Mouse (Mus musculus): ENCODE results near the gene Farp1. TPM values are rescaled to one million over a fixed set of nuclear protein-coding genes. Genes with fewer than 3 reads are reported as not detected.
A peak's percentile ranks its signal among the peaks of the same experiment; 100 is the strongest.

The Farp1 gene
- polyA plus RNA-seq, 1 experiment from 2014 or later = 32.5 TPM

DNA sequence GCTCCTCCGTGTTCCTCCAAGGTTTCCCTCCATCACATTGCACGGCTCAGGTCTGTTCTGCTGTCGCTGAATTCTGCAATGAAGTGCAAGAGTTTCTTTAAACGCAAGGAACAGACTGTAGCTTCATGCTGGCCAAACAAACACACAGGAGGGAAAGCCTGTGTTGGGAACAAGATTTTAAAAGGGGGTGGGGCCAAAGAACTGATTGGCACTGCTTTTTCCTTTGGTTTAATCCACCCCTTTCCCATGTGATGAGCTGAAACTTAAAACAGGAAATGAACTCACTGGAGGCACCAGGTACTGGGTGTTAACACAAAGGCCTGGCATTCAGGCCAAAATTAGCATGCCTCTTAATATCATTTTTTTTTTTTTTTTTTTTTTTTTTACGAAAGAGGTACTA, 213.3 kb downstream of the Farp1 start:
- Histone ChIP-seq H3K4me1 (peaks cover 40% of the 10 kb centered on the region), H3K27me3 (no peaks in the 10 kb centered on the region), H3K27ac (replicated peaks) (peak overlapping the region; percentile 89), H3K9ac (no peak overlapping the region), H3K4me3 (replicated peaks) (no peak overlapping the region), H3K4me2 (replicated peaks) (no peak overlapping the region), H3K9me3 (replicated peaks) (no peaks in the 10 kb centered on the region), H3K36me3 (peaks cover 25% of the 10 kb centered on the region)
- ATAC-seq (ENCODE audit: insufficient number of reproducible peaks, low FRiP score, low TSS enrichment, low read depth) = no peak
- whole genome bisulfite sequencing = 48% methylated on average over 5 of the region's 5 CpGs

DNA sequence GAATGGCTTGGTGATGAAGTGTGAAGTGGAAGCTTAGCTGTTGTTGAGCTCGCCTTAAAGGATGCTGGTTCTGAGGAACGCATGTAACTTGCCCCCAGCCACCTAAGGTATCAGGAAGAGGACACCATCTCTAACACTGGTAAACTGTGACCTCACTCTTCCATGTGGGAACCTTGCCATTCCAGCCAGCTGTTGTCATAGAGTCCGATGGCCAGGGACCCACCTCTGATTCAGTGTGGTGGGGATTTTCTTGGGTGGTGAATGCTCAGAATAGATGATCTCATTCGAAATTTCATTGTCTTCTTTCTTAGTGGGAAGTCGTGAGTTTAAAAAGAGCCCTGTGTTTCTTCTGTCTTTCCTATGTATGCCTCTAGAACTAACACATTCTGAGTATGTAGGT, 216.1 kb downstream of the Farp1 start:
- Histone ChIP-seq H3K27me3 (no peaks in the 10 kb centered on the region), H3K36me3 (peaks cover 18% of the 10 kb centered on the region; the same call in 1 of the 2 replicates)
- ATAC-seq (ENCODE audit: insufficient number of reproducible peaks, low FRiP score, low TSS enrichment, low read depth) = no peak

DNA sequence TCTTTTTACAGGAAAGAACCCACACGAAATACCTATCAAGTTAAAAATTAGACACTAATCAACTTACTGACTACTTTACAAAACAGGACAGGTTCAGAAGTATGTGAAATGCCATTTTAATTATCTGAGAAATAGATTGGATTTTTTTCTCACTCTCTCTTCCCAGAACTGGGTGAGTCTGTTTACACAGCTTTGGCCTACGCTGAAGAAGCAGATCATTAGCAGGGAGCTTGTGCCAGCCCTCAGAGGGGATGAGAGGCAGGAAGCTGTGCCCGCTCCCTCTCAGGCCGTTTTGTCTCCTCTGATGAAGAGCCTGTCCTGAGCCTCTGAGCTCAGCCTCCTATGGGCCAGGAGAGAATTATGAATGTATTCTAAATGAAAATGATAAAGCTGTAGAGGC, 216.7 kb downstream of the Farp1 start:
- no peak for ATAC-seq (ENCODE audit: insufficient number of reproducible peaks, low FRiP score, low TSS enrichment, low read depth)
- Histone ChIP-seq H3K9ac (no peak overlapping the region), H3K27me3 (no peaks in the 10 kb centered on the region), H3K4me3 (replicated peaks) (no peak overlapping the region), H3K4me2 (replicated peaks) (no peak overlapping the region), H3K36me3 (peaks cover 23% of the 10 kb centered on the region; the same call in 1 of the 2 replicates), H3K27ac (replicated peaks) (no peak overlapping the region), H3K4me1 (peaks cover 23% of the 10 kb centered on the region), H3K9me3 (replicated peaks) (no peaks in the 10 kb centered on the region)
- 67% methylated on average over 4 of the region's 4 CpGs for WGBS

More for the DNA sequence above, 216.1 kb downstream of the Farp1 start:
- Histone ChIP-seq H3K4me2 (replicated peaks) (no peak overlapping the region), H3K27ac (replicated peaks) (no peak overlapping the region), H3K9ac (no peak overlapping the region), H3K9me3 (replicated peaks) (no peaks in the 10 kb centered on the region), H3K4me3 (replicated peaks) (no peak overlapping the region), H3K4me1 (peaks cover 29% of the 10 kb centered on the region)
- WGBS = 85% methylated on average over 5 of the region's 5 CpGs

DNA sequence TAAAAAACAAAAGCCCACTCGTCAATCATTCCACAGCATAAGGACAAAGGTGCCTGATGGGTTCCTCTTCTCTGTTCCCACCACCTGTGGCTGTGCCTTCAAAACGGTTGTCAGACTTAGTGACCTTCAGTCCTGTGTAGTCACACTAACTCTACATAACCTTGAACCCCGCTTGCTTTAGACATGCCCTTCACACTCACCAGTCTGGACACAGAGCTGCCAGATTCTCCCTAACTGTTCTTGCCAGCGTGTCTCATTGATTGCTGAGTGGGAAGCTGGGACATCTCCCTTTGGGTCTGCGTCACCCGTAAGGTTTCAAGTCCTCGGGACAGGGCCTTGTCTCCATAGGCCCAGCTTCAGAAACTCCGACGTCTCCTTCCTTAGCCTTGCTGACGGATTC, 217.5 kb downstream of the Farp1 start:
- peaks cover 15% of the 10 kb centered on the region for H3K4me1 ChIP-seq
- H3K4me3 ChIP-seq (replicated peaks) = no peak overlapping the region
- 90% methylated on average over 10 of the region's 10 CpGs for WGBS
- no peak overlapping the region for H3K4me2 ChIP-seq (replicated peaks)
- H3K9ac ChIP-seq = no peak overlapping the region
- peaks cover 31% of the 10 kb centered on the region for H3K36me3 ChIP-seq
- no peak for ATAC-seq (ENCODE audit: insufficient number of reproducible peaks, low FRiP score, low TSS enrichment, low read depth)
- no peaks in the 10 kb centered on the region for H3K9me3 ChIP-seq (replicated peaks)
- H3K27me3 ChIP-seq = no peaks in the 10 kb centered on the region
- H3K27ac ChIP-seq (replicated peaks) = no peak overlapping the region

- 87% methylated on average over 10 of the region's 10 CpGs for WGBS
- Histone ChIP-seq H3K27ac (replicated peaks) (no peak overlapping the region), H3K4me3 (replicated peaks) (no peak overlapping the region), H3K9me3 (replicated peaks) (no peaks in the 10 kb centered on the region), H3K36me3 (peaks cover 43% of the 10 kb centered on the region), H3K9ac (no peak overlapping the region), H3K4me2 (replicated peaks) (no peak overlapping the region), H3K4me1 (no peaks in the 10 kb centered on the region), H3K27me3 (no peaks in the 10 kb centered on the region)
- ATAC-seq (ENCODE audit: insufficient number of reproducible peaks, low FRiP score, low TSS enrichment, low read depth) = no peak
Observed at GRCm38 (mm10) chr14:121254869-121255268, 219.9 kb downstream of the Farp1 start.

GRCm38 (mm10) chr14:121255469-121255868, 220.5 kb downstream of the Farp1 start:
- H3K4me1 ChIP-seq = peaks cover 5% of the 10 kb centered on the region; the same call in 1 of the 2 replicates
- no peak for ATAC-seq (ENCODE audit: insufficient number of reproducible peaks, low FRiP score, low TSS enrichment, low read depth)
- no peak overlapping the region for H3K4me2 ChIP-seq (replicated peaks)
- 89% methylated on average over 13 of the region's 13 CpGs for WGBS
- no peaks in the 10 kb centered on the region for H3K27me3 ChIP-seq
- H3K4me3 ChIP-seq (replicated peaks) = no peak overlapping the region
- H3K9me3 ChIP-seq (replicated peaks) = no peaks in the 10 kb centered on the region
- no peak overlapping the region for H3K27ac ChIP-seq (replicated peaks)
- H3K36me3 ChIP-seq = peaks cover 48% of the 10 kb centered on the region
- H3K9ac ChIP-seq = no peak overlapping the region

DNA sequence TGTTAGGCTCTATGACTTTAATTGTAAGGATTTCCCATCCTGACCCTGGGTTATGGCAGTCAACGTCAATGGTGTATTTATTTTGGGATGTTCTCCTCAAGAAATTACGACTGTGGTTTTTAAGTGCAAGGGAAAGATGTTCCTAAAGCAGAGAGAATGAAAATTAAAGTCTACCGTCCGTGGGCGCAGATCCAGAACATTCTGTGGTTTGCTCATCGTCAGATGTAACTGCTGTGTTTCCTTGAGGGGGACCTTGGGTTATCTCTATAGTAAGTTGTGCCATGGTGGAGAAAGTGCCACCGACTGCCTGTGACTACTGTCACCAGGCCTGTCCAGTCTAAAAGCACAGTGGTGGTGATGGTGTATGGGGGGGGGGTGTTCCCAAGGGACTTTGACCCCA, 221.9 kb downstream of the Farp1 start:
- Histone ChIP-seq H3K36me3 (peaks cover 49% of the 10 kb centered on the region), H3K4me2 (replicated peaks) (no peak overlapping the region), H3K27me3 (no peaks in the 10 kb centered on the region), H3K27ac (replicated peaks) (no peak overlapping the region), H3K4me1 (peaks cover 7% of the 10 kb centered on the region; the same call in 1 of the 2 replicates), H3K9me3 (replicated peaks) (no peaks in the 10 kb centered on the region), H3K4me3 (replicated peaks) (no peak overlapping the region), H3K9ac (no peak overlapping the region)
- WGBS = 75% methylated on average over 7 of the region's 7 CpGs
- no peak for ATAC-seq (ENCODE audit: insufficient number of reproducible peaks, low FRiP score, low TSS enrichment, low read depth)

DNA sequence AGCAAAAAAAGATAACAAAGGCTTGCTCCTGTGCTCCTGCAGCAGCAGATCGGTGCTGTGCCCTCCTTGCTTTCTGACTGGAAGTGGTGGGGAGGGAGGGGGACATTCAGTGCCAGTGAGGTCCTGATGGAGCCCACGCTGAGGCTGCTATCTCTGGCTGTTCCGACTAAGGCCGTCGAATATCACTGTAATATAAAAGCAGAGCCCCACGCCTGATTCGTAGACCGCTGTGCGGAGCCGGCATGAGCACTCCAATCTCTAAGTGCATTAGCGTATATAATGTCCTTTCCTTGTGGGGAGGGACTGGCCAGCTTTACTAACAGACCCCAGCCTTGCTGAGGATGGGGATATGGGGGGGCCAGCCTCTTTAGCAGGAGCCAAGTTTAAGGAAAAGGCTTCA, 224.3 kb downstream of the Farp1 start:
- ATAC-seq (ENCODE audit: insufficient number of reproducible peaks, low FRiP score, low TSS enrichment, low read depth) = no peak
- Histone ChIP-seq H3K27me3 (no peaks in the 10 kb centered on the region), H3K4me2 (replicated peaks) (no peak overlapping the region), H3K27ac (replicated peaks) (no peak overlapping the region), H3K4me1 (peaks cover 7% of the 10 kb centered on the region; the same call in 1 of the 2 replicates), H3K4me3 (replicated peaks) (no peak overlapping the region), H3K9ac (no peak overlapping the region), H3K36me3 (peaks cover 54% of the 10 kb centered on the region), H3K9me3 (replicated peaks) (no peaks in the 10 kb centered on the region)
- 85% methylated on average over 11 of the region's 11 CpGs for WGBS

DNA sequence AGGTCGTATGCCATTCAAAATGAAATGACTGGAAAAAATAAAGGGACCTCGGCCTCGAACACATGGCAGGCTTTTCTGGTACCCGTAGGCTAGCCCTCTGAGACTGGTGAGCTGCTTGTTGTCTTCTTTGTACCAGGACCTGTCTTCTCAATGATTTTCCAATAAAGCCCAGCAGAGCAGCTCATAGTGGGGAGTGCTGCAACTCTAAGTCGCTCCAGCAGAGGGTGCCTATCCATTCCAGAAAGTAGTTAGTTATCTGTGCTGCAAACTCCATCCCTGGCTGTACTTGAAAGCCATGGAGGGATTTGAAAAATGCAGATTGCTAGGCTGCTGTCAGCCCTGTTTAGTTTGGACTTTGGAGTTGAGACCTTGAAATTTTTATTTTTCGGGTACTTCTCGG, 224.8 kb downstream of the Farp1 start:
- Histone ChIP-seq H3K27me3 (no peaks in the 10 kb centered on the region), H3K4me1 (peaks cover 7% of the 10 kb centered on the region; the same call in 1 of the 2 replicates), H3K36me3 (peaks cover 54% of the 10 kb centered on the region), H3K27ac (replicated peaks) (no peak overlapping the region), H3K9me3 (replicated peaks) (no peaks in the 10 kb centered on the region), H3K9ac (no peak overlapping the region), H3K4me2 (replicated peaks) (no peak overlapping the region), H3K4me3 (replicated peaks) (no peak overlapping the region)
- ATAC-seq (ENCODE audit: insufficient number of reproducible peaks, low FRiP score, low TSS enrichment, low read depth) = no peak
- WGBS = 51% methylated on average over 7 of the region's 7 CpGs

- peaks cover 7% of the 10 kb centered on the region; the same call in 1 of the 2 replicates for H3K4me1 ChIP-seq
- H3K9ac ChIP-seq = no peak overlapping the region
- H3K36me3 ChIP-seq = peaks cover 57% of the 10 kb centered on the region
- 49% methylated on average over 5 of the region's 5 CpGs for WGBS
- H3K27ac ChIP-seq (replicated peaks) = peak overlapping the region; percentile 25; the same call in 1 of the 2 replicates
- H3K4me2 ChIP-seq (replicated peaks) = no peak overlapping the region
- H3K27me3 ChIP-seq = no peaks in the 10 kb centered on the region
- H3K4me3 ChIP-seq (replicated peaks) = no peak overlapping the region
- no peaks in the 10 kb centered on the region for H3K9me3 ChIP-seq (replicated peaks)
- no peak for ATAC-seq (ENCODE audit: insufficient number of reproducible peaks, low FRiP score, low TSS enrichment, low read depth)
Observed at GRCm38 (mm10) chr14:121261229-121261879, 226.4 kb downstream of the Farp1 start.

GRCm38 (mm10) chr14:121262606-121263005, 227.6 kb downstream of the Farp1 start:
- 60% methylated on average over 4 of the region's 4 CpGs for WGBS
- Histone ChIP-seq H3K27ac (replicated peaks) (no peak overlapping the region), H3K9me3 (replicated peaks) (no peaks in the 10 kb centered on the region), H3K4me2 (replicated peaks) (no peak overlapping the region), H3K36me3 (peaks cover 52% of the 10 kb centered on the region), H3K27me3 (no peaks in the 10 kb centered on the region), H3K4me1 (peaks cover 7% of the 10 kb centered on the region; the same call in 1 of the 2 replicates), H3K9ac (no peak overlapping the region), H3K4me3 (replicated peaks) (no peak overlapping the region)
- no peak for ATAC-seq (ENCODE audit: insufficient number of reproducible peaks, low FRiP score, low TSS enrichment, low read depth)

GRCm38 (mm10) chr14:121263912-121264311, 228.9 kb downstream of the Farp1 start:
- no peak overlapping the region for H3K4me2 ChIP-seq (replicated peaks)
- H3K36me3 ChIP-seq = peaks cover 50% of the 10 kb centered on the region
- no peak overlapping the region for H3K4me3 ChIP-seq (replicated peaks)
- no peak overlapping the region for H3K27ac ChIP-seq (replicated peaks)
- WGBS = 76% methylated on average over 2 of the region's 2 CpGs
- H3K9ac ChIP-seq = no peak overlapping the region
- peaks cover 7% of the 10 kb centered on the region; the same call in 1 of the 2 replicates for H3K4me1 ChIP-seq
- no peaks in the 10 kb centered on the region for H3K27me3 ChIP-seq
- H3K9me3 ChIP-seq (replicated peaks) = no peaks in the 10 kb centered on the region
- no peak for ATAC-seq (ENCODE audit: insufficient number of reproducible peaks, low FRiP score, low TSS enrichment, low read depth)
